Mouse (Mus musculus): Measurements from ENCODE around the gene Wfikkn1. TPM values are rescaled to one million over a fixed set of nuclear protein-coding genes. Genes with fewer than 3 reads are reported as not detected.
"Not testable (repeated sequence)": the region's sequence is repeated elsewhere in the genome, so short reads cannot be mapped to it uniquely, and the experiment has no call there.

Wfikkn1 gene
- total RNA-seq, 2 experiments from 2014 or later, result 0.35 to 0.36 TPM

GRCm38 (mm10) chr17:25885636-25886035 lies 5.0 kb upstream of the Wfikkn1 start:
- DNase-seq, result no peak

GRCm38 (mm10) chr17:25883824-25884223 lies 3.2 kb upstream of the Wfikkn1 start:
- no peak for DNase-seq

GRCm38 (mm10) chr17:25883268-25883667 lies 2.6 kb upstream of the Wfikkn1 start:
- DNase-seq, result no peak

- DNase-seq, result no peak
Observed at GRCm38 (mm10) chr17:25882306-25882705, 1.6 kb upstream of the Wfikkn1 start.

GRCm38 (mm10) chr17:25881691-25882090 lies 1.0 kb upstream of the Wfikkn1 start:
- DNase-seq, result no peak

- DNase-seq, result no peak
Observed at GRCm38 (mm10) chr17:25880913-25881641, 419 bp upstream of the Wfikkn1 start.

- DNase-seq, result no peak
Observed at GRCm38 (mm10) chr17:25879750-25880149, 908 bp downstream of the Wfikkn1 start.

GRCm38 (mm10) chr17:25879261-25879660 lies 1.4 kb downstream of the Wfikkn1 start:
- DNase-seq, result no peak

GRCm38 (mm10) chr17:25878611-25879180 lies 2.0 kb downstream of the Wfikkn1 start:
- no peak for DNase-seq

- no peak for DNase-seq
Observed at GRCm38 (mm10) chr17:25877741-25878610, 2.7 kb downstream of the Wfikkn1 start.

- no peak for DNase-seq
Observed at GRCm38 (mm10) chr17:25877025-25877424, 3.6 kb downstream of the Wfikkn1 start.

GRCm38 (mm10) chr17:25876347-25876915 lies 4.2 kb downstream of the Wfikkn1 start:
- DNase-seq, result no peak

GRCm38 (mm10) chr17:25875171-25876136 lies 5.2 kb downstream of the Wfikkn1 start:
- DNase-seq, result peak; percentile 87

- DNase-seq, result peak; percentile 80
Observed at GRCm38 (mm10) chr17:25874721-25875170, 5.9 kb downstream of the Wfikkn1 start, which contains the start of gene Mettl26. TSS of gene Mettl26 (plus strand) at chr17:25875074.

- no peak for DNase-seq
Observed at GRCm38 (mm10) chr17:25874148-25874720, 6.4 kb downstream of the Wfikkn1 start.

GRCm38 (mm10) chr17:25873405-25874147 lies 7.1 kb downstream of the Wfikkn1 start:
- no peak for DNase-seq

GRCm38 (mm10) chr17:25872676-25873075 lies 8.0 kb downstream of the Wfikkn1 start:
- DNase-seq, result no peak

- not testable (repeated sequence) for DNase-seq
Observed at GRCm38 (mm10) chr17:25871566-25871965, 9.1 kb downstream of the Wfikkn1 start.

- no peak for DNase-seq
Observed at GRCm38 (mm10) chr17:25869954-25870353, 10.7 kb downstream of the Wfikkn1 start.

GRCm38 (mm10) chr17:25869498-25869897 lies 11.2 kb downstream of the Wfikkn1 start:
- DNase-seq, result no peak

Measured in gastrocnemius, postnatal 25 days (tissue).